Mouse (Mus musculus): ENCODE data around the gene Cd300e.
A peak's percentile ranks its signal among the peaks of the same experiment; 100 is the strongest.

The Cd300e gene

GRCm38 (mm10) chr11:115062077-115062476 lies at the start of gene Cd300e:
Cd300e (minus strand) TSS chr11:115062177.
- DNase-seq, result no peak

DNA sequence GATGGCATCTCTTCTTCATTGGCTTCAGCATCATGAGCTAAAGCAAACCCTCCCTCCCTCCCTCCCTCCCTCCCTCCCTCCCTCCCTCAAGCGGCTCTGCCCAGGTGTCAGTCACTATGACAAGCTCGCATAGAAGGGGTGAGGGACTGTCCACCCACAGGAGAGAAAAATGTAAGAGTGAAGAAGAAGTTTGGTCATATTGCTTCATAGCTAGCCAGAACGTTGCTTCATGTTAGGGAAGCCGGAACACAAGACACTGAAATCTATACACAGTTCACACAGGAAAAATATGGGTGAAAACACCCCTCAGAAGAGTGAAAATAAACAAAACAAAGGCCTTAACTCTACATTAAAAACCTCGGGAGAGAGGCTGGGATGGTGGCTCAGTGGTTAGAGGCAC lies 48.3 kb upstream of the Cd300e start:
- DNase-seq, result no peak

DNA sequence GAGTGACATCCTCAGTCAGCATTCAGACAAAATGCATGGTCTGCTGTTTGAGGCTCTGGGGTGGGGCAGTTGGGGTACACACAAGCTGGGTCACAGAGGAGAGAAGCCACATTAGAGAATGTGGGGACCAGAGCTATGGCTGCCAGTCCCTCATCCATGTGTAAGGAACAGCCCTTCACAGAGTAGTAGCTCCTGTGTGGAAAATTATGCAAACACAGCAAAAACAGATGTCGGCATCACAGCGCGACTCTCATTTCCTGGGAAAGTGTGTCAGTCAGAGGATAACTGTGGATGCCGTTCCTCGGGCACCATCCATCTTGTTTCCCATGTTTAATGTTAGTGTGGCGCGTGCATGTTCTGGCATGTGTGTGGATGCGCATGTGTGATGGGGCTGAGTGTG lies 46.2 kb upstream of the Cd300e start:
- DNase-seq, result no peak

GRCm38 (mm10) chr11:115107403-115107916 lies 45.5 kb upstream of the Cd300e start:
- no peak for DNase-seq

DNA sequence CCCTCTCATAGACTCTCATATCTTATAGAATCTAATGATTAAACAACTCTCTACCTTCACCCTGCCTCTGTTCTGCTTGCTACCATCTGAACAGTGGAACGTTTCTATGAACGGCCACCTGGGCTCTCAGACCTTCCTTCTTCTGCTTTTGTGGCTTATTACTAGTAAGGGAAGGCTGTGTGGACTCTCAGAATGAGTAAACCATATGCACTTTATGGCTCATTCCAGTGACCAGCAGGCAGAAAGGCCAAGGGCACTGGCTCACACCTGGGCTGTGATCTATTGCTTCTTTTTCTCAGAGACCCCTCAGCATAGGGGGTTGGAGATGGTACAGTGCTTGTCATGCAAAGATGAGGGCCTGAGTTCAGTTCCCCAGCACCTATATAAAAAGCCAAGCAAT lies 44.7 kb upstream of the Cd300e start:
- DNase-seq, result no peak

GRCm38 (mm10) chr11:115104769-115105563 lies 43.0 kb upstream of the Cd300e start:
- DNase-seq, result no peak

DNA sequence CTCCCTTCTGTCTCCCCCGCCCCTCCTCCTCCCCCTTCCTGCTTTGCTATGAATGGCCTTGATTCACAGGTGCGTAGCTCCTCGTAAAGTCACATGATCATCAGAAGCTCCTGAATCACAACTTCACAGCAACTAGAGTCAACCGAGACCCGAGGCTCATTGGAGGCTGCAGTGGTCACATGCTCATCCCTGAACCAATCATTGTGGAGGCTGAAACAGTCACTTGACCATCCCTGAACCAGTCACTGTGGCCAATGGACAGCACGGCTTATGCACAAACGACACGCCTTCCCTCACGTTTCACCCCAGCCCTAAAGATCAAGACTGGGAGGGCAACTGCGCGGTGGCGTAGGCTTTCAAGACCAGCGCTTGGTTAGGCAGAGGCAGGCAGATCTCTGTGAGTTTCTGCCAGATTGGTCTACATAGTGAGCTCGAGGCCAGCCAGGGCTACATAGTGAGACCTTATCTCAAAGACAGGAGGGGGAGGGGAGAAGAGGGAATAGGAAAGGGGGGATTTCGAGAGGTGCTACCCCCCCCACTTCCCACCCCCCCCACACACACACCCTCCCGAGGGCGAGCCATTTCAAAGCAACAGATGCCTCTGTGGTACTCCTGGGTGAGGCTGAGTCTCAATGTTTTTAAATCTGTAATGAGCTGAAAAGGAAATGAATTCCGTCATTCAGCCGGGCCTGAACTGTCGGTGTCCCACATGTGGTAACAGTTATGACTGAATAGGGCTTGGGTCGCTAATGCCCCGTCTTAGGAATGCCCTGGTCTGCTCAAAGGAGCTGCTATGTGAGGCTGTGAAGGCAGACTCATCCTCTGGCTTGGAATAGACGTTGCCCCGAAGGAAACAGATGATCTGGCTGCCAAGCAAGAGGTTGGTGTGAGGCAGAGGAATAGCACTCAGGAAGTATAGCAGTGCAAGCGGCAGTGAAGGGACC lies 41.8 kb upstream of the Cd300e start:
- no peak for DNase-seq

DNA sequence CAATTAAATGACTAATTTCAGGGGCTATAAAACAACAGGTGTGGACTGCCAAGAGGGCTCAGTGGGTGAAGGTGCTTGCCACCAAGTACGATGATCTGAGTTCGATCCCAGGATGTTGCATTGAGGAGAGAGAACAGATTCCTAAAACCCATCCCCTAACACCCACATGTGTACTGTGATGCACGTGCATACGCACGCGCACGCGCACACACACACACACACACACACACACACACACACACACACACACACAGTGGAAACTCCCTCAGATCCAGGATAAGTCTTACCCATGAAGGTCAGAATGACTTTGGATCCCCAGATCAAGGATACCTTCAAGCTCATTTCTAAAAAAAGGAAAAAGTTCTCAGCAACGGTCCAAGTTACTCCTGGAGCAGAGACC lies 40.1 kb upstream of the Cd300e start:
- no peak for DNase-seq

DNA sequence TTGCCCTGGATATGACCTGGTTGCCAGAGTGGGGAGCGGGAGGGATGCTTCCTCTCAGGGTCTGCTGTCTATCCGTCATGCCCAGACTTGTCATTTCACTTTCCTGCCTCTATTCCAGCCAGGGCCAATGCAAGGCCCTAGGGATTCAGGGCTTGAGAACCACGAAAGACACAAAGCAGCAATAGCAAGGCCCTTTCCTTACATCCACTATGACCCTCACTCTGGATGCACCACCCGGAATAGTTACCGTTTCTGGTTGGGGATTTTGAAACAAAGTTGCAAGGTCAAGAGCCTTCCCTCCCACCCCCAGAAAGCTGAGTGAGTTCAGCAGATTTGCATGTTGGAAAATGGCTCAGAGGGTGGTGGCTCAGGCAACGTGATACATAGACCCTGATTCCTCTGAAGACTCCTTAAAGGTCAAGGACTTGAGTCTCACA lies 39.7 kb upstream of the Cd300e start:
- DNase-seq, result no peak

GRCm38 (mm10) chr11:115100741-115101140 lies 38.8 kb upstream of the Cd300e start:
- no peak for DNase-seq

GRCm38 (mm10) chr11:115100032-115100621 lies 38.1 kb upstream of the Cd300e start:
- DNase-seq, result no peak

DNA sequence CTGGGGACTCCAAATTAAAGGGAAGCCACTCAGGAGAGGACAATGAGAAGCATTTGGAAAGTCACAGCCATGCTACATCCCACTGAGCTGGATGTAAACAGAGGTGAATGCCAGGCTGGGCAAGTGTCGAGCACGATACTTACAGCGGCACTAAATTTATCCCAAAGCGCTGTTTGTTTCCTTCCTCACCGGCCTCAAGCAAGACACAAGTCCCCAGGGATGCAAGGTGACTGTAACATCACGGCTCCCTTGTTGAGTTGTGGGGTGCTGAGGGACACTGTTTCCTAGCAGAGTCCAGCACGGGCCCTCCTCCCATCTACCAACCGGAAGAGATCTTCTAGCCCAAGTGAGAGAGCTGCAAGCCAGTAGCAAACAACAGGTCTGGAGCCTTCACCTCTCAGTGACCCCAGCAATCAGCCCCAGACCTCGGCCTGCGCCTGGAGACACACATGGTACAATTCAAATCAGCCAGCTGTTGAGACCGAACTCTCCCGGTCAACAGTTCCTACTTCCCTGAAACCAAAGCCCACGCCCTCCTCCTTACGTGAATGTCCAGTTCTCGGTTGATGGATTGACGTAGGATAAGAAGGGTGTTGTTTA lies 37.4 kb upstream of the Cd300e start:
- no peak for DNase-seq

GRCm38 (mm10) chr11:115098203-115098932 lies 36.4 kb upstream of the Cd300e start:
- no peak for DNase-seq

DNA sequence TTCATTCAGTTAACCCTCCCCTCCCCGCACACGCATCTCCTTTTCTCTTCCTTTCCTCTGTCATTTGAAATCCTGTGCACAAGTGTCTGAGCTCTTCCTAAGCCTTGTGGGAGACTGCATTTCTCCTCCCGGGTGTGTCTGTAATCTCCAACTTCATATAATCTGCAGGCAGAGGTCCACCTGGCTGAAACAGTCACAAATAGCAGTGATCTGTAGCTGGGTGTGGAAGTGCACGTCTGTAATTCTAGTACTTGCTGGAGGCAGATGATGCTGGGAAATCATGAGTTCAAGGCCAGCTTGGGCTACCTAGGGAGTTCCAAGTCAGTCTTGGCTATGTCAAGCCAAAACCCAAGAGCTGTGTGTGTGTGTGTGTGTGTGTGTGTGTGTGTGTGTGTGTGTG lies 30.2 kb upstream of the Cd300e start:
- no peak for DNase-seq

- no peak for DNase-seq
Measured at GRCm38 (mm10) chr11:115091362-115091901, 29.5 kb upstream of the Cd300e start, which contains the start of gene Rab37. Rab37 (plus strand) TSS chr11:115091431.

DNA sequence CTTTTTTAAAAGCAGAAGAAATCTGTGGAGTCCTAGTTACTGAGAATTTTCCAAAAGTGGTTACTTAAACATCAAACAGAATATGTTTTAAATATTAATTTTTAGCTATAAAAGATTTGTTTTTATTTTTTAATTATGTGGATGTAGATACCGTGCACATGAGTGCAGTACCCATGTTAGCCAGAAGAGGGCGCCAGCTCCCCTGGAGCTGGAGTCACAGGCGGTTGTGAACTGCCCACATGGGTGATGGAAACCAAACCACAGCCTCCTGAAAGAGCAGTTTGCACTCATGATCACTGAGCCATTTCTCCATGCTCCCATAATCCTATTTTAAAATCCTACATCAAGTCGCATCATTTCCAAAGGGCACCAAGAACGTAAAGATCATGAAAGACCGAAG lies 27.9 kb upstream of the Cd300e start:
- DNase-seq, result no peak

DNA sequence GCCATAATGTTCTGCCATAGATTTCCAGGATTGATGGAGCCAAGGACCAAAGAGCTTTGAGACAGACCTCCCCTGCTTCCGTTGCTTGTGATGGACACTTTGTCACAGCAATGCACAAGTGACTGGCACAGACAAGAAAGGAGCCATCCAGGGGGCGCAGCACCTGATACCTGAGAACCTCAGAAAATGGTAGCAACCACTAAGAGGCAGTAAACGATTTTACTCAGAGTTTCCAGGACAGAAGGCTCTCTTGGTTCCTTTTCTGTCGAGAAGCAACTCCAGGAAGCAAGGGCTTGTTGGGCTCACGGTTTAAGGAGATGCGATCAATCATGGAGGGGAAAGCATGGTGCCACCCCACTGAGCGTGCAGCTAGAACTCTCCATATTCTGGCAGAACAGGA lies 24.2 kb upstream of the Cd300e start:
- no peak for DNase-seq

DNA sequence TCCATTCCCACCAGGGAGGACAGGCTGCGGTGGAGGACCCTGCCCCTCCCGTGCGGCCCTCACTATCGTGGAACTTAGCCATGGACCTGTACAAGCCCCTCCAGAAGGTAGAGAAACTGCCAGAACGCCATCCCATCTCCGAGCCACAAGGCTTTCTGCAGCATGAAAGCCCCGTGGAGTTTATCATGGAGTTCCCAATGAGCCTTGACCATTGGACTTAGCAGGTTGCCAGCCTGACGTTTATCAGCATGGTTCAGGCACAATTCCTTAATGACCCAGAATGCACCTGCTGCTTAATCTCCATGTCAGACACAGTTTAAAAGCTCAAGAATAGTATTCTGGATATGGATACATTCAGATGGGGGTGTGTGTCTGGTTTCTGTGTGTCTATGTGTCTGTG lies 23.1 kb upstream of the Cd300e start:
- no peak for DNase-seq

DNA sequence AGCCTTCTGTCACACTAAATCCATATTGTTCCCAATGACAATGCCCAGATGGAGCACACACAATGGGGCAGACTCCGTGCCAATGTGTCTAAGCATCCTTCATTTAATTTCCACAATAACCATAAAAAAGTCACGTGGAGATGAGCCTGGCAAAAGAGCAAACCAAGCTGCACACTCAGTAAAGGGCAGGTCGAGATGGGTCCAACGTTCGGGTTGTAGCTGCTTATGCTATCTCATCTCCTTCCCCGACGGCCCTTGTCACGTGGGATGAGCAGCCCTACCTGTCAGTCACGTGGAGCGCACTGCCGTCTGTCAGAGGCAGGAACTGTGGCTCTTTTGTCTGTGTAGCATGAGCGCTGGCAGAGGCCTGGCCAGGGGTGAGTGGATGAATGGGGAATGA lies 22.6 kb upstream of the Cd300e start:
- no peak for DNase-seq

DNA sequence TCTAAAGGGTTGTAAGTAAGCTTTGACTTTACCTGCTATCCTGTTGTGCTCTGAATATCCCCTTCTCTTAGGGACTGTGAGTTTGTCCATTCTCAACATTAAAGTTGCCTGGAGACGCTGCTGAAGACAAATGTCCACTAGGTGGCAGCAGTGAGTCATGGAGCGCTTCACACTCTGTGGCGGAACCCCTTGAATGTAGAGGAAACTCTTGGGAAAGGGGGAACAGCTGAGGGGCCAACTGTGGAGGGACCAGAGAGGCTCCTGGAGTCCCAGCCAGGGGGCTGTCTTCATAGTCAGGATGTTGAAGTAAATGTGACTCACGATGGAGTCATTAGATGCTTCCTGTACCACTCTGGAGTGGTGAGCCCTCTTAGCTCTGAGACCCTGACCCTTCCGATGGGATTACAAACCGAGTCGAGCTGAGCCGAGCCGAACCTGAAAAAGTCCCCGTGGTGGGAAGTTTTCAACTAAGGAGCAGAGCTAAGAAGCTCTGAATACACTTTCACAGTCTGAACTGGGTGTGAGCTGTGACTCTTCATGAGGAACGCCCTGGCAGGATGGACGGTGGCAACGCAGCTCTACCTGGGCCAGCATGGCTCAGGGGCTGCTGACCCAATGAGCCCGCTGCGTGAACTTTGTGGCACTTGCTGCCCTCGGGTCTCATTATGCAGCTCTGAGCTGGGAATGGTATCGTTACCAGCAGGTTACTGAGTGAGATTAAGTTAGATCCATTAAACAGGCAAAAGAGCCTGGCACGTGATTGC lies 21.6 kb upstream of the Cd300e start:
- DNase-seq, result peak; percentile 18 to 66

GRCm38 (mm10) chr11:115082196-115082595 lies 20.2 kb upstream of the Cd300e start:
- no peak for DNase-seq
